Mouse (Mus musculus) cerebellum, postnatal 4 days (tissue): ENCODE data around the gene Ifnlr1.

Experiments used
- DNase-seq, 2 experiments: peaks; one replicate each; pipeline ENCODE4 v3.0.0; 2022; ENCODE audit warnings: low spot score in 2 of 2, mixed read lengths in 1 of 2

The Ifnlr1 gene

GRCm38 (mm10) chr4:135743520-135743919 is 57.4 kb downstream of the Ifnlr1 start:
- no peak for DNase-seq

GRCm38 (mm10) chr4:135744726-135745448 is 58.8 kb downstream of the Ifnlr1 start:
- DNase-seq = no peak

GRCm38 (mm10) chr4:135745613-135746012 is 59.5 kb downstream of the Ifnlr1 start:
- DNase-seq = no peak

GRCm38 (mm10) chr4:135750896-135751295 is 64.8 kb downstream of the Ifnlr1 start:
- no peak for DNase-seq

- no peak for DNase-seq
Measured at GRCm38 (mm10) chr4:135752106-135752778, 66.2 kb downstream of the Ifnlr1 start.

GRCm38 (mm10) chr4:135752779-135753164 is 66.7 kb downstream of the Ifnlr1 start:
- DNase-seq = no peak
